ENCODE assay signal across 16 mouse cellular contexts in the genomic region with DNA sequence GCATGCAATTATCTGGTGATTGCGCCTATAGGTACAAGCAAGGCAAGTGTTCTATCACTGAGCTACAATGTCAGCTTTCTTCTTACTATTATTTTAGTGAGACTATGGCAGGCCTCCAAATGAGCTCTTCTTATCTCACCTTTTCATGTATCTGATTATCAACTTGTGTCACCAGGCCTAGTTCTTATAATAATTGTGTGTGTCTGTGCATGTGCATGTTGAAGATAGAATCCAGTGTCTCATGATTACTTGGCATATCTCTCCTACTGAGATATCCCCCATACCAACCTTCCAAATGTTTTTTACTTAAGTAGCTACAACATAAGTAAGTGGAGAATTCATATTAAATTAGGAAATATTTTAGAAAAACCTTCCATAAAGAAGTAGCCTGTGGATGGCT.
"Had no signal": no experiment of that assay in that cellular context is flagged by ENCODE, and none has a peak within 500 bp of the region (broad histone marks: within the 10 kb centered on the region; RNA-seq: fewer than 3 reads in every experiment).

No protein-coding gene starts in this region.

- DNase-seq: retina, postnatal 1 day; right cerebral cortex, adult 18-20 months; right cerebral cortex, postnatal 14 days; right cerebral cortex, postnatal 25 days; right cerebral cortex, postnatal 4 days; spleen, adult 18-20 months; thymus, adult 18-20 months; thymus, adult 2 months; thymus, postnatal 14 days; thymus, postnatal 25 days; thymus, postnatal 36 days; thymus, postnatal 4 days had no signal

- H3K27ac ChIP-seq: neural tube, embryonic 13.5 days; neural tube, embryonic 15.5 days; stomach, embryonic 15.5 days; stomach, postnatal 0 days had no signal

- H3K27me3 ChIP-seq: neural tube, embryonic 13.5 days; neural tube, embryonic 15.5 days; stomach, embryonic 15.5 days had no signal

- H3K4me1 ChIP-seq: neural tube, embryonic 15.5 days; stomach, embryonic 15.5 days had no signal

- H3K9me3 ChIP-seq: neural tube, embryonic 13.5 days; neural tube, embryonic 15.5 days; stomach, embryonic 15.5 days had no signal

- H3K4me3 ChIP-seq: neural tube, embryonic 13.5 days; neural tube, embryonic 15.5 days; stomach, embryonic 15.5 days had no signal

- H3K36me3 ChIP-seq: neural tube, embryonic 13.5 days; neural tube, embryonic 15.5 days; stomach, embryonic 15.5 days had no signal

- H3K9ac ChIP-seq: neural tube, embryonic 13.5 days; neural tube, embryonic 15.5 days; stomach, embryonic 15.5 days had no signal
